Mouse (Mus musculus): ENCODE measurements around the gene Slc12a4.
A peak's percentile ranks its signal among the peaks of the same experiment; 100 is the strongest.

The Slc12a4 gene

GRCm38 (mm10) chr8:105966692-105967311 lies 905 bp upstream of the Slc12a4 start:
- peak; percentile 56 to 67 for DNase-seq

GRCm38 (mm10) chr8:105965266-105965904 lies 512 bp downstream of the Slc12a4 start:
- DNase-seq = peak; percentile 61 to 70

- DNase-seq = no peak
These were observed 1.2 kb downstream of the Slc12a4 start for GRCm38 (mm10) chr8:105964506-105965265.

- DNase-seq = no peak
These were observed 4.4 kb downstream of the Slc12a4 start for GRCm38 (mm10) chr8:105961536-105961935.

GRCm38 (mm10) chr8:105961101-105961500 lies 4.8 kb downstream of the Slc12a4 start:
- no peak for DNase-seq

- no peak for DNase-seq
These were observed 6.5 kb downstream of the Slc12a4 start for GRCm38 (mm10) chr8:105959350-105959749.

- DNase-seq = no peak
These were observed 8.1 kb downstream of the Slc12a4 start for GRCm38 (mm10) chr8:105957813-105958212.

- DNase-seq = no peak
These were observed 9.3 kb downstream of the Slc12a4 start for GRCm38 (mm10) chr8:105956556-105956955.

- DNase-seq = no peak
These were observed 14.7 kb downstream of the Slc12a4 start for GRCm38 (mm10) chr8:105951057-105951659.

- DNase-seq = no peak
These were observed 16.5 kb downstream of the Slc12a4 start for GRCm38 (mm10) chr8:105949350-105949749.

- no peak for DNase-seq
These were observed 22.6 kb downstream of the Slc12a4 start, which contains the start of gene Lcat for GRCm38 (mm10) chr8:105943321-105943739. Gene Lcat (minus strand): TSS chr8:105943382.

GRCm38 (mm10) chr8:105942542-105942941 lies 23.4 kb downstream of the Slc12a4 start:
- no peak for DNase-seq

- DNase-seq = no peak
These were observed 23.9 kb downstream of the Slc12a4 start for GRCm38 (mm10) chr8:105942026-105942425.

- peak in 1 of 2 experiments; percentile 49 for DNase-seq
These were observed 27.6 kb downstream of the Slc12a4 start, which contains the start of gene Psmb10 for GRCm38 (mm10) chr8:105938306-105938669. Gene Psmb10 (minus strand): TSS chr8:105938444.

- DNase-seq = peak; percentile 58 to 59
These were observed 28.2 kb downstream of the Slc12a4 start for GRCm38 (mm10) chr8:105937496-105938305.

GRCm38 (mm10) chr8:105936866-105937475 lies 28.9 kb downstream of the Slc12a4 start:
- peak; percentile 70 to 78 for DNase-seq

- no peak for DNase-seq
These were observed 29.9 kb downstream of the Slc12a4 start for GRCm38 (mm10) chr8:105935863-105936603.

GRCm38 (mm10) chr8:105935105-105935504 lies 30.8 kb downstream of the Slc12a4 start:
- no peak for DNase-seq

GRCm38 (mm10) chr8:105933762-105934161 lies 32.1 kb downstream of the Slc12a4 start, which contains the start of gene Ctrl:
Gene Ctrl (minus strand): TSS chr8:105933862.
- DNase-seq = no peak

GRCm38 (mm10) chr8:105932525-105932924 lies 33.4 kb downstream of the Slc12a4 start:
- no peak for DNase-seq

- no peak for DNase-seq
These were observed 34.6 kb downstream of the Slc12a4 start for GRCm38 (mm10) chr8:105931271-105931670.

Data from thymus, postnatal 36 days (tissue).